Mouse (Mus musculus) ZHBTc4 (cell line): ENCODE data around the gene Gnpnat1.
A peak's percentile ranks its signal among the peaks of the same experiment; 100 is the strongest.

Source experiments
- DNase-seq: peaks from one replicate; pipeline ENCODE4 v3.0.0-alpha.2; 2011; ENCODE audit warnings: low read depth, low spot score

Gnpnat1 gene

GRCm38 (mm10) chr14:45403651-45404050, 1.1 kb downstream of the Gnpnat1 start:
- no peak for DNase-seq

- peak; percentile 64 for DNase-seq
Measured at GRCm38 (mm10) chr14:45399836-45400235, 4.9 kb downstream of the Gnpnat1 start.

- no peak for DNase-seq
Measured at GRCm38 (mm10) chr14:45389194-45389593, 15.5 kb downstream of the Gnpnat1 start.

GRCm38 (mm10) chr14:45388345-45389181, 16.1 kb downstream of the Gnpnat1 start:
- peak; percentile 98 for DNase-seq

GRCm38 (mm10) chr14:45387480-45387879, 17.2 kb downstream of the Gnpnat1 start:
- peak; percentile 83 for DNase-seq

- no peak for DNase-seq
Measured at GRCm38 (mm10) chr14:45385596-45385995, 19.1 kb downstream of the Gnpnat1 start.

GRCm38 (mm10) chr14:45382912-45383311, 21.8 kb downstream of the Gnpnat1 start:
- DNase-seq, result peak; percentile 41

GRCm38 (mm10) chr14:45380756-45381155, 24.0 kb downstream of the Gnpnat1 start:
- DNase-seq, result no peak

- no peak for DNase-seq
Measured at GRCm38 (mm10) chr14:45378771-45379170, 25.9 kb downstream of the Gnpnat1 start.

GRCm38 (mm10) chr14:45365196-45365587, 39.5 kb downstream of the Gnpnat1 start:
- peak; percentile 45 for DNase-seq

GRCm38 (mm10) chr14:45364211-45365195, 40.2 kb downstream of the Gnpnat1 start:
- no peak for DNase-seq

- peak; percentile 97 for DNase-seq
Measured at GRCm38 (mm10) chr14:45350931-45351859, 53.5 kb downstream of the Gnpnat1 start, which contains the start of gene Styx. Gene Styx (plus strand): TSS chr14:45351093.

- peak; percentile 95 for DNase-seq
Measured at GRCm38 (mm10) chr14:45329589-45330181, 75.0 kb downstream of the Gnpnat1 start, which contains the start of gene Psmc6. Gene Psmc6 (plus strand): TSS chr14:45329788.

- DNase-seq, result no peak
Measured at GRCm38 (mm10) chr14:45329018-45329588, 75.6 kb downstream of the Gnpnat1 start.

- no peak for DNase-seq
Measured at GRCm38 (mm10) chr14:45328072-45328713, 76.5 kb downstream of the Gnpnat1 start.
